Mouse (Mus musculus): Measurements from ENCODE around the gene Lingo2. TPM values are rescaled to one million over a fixed set of nuclear protein-coding genes. Genes with fewer than 3 reads are reported as not detected.

Lingo2 gene
- 0.21 and 0.65 TPM in 2 replicates for polyA plus RNA-seq (2016; fragmentation: Nextera tagmentation; extraction: Ambion mirVana)

DNA sequence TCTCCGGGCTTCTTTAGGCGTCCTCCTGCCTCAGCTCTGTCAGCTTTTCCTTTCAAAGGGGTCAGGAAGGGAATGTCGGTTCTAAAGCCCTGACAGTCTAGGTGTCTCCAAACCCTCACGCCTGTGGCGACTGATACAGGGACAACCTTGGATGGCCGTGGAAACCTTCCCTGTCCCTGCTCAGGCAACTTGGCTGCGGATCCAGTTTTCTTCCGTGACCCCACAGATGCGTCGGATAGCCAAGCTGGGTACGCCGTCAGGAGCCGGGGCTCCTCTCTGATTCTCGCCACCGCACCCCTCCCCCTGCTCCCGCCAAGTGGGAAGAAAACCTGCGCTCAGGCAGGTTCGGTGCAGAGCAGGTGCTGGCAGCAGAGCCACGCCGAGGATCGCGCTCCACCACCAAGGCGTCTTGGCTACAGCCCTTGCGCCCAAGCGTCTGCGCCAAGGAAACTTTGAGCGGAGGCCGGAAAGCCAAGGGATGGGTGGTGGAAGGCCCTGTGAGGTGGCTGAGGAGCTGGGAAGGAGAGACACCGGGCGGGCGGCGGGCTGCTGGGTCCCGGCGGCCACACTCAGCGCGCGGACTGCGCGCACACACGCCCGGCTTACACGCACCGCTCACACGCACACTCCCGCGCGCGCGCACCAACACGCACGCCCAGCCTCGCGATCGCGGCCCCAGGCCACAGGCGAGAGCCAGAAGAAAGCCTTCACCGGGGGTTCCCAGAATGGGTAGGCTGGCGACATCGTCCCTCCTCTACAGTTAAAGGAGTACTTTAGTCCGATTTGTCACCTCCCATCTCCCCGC, at the start of gene Lingo2:
Gene Lingo2, minus strand, starts transcription at position 598 of the 805 bp plus-strand sequence.
- Histone ChIP-seq H3K27ac (ENCODE audit: poor library complexity, severe bottlenecking) (no peak within 1 kb of the TSS), H3K9me3 (replicated peaks) (no peaks in the 10 kb centered on the region), H3K36me3 (no peaks in the 10 kb centered on the region), H3K4me1 (replicated peaks) (peaks cover 11% of the 10 kb centered on the region), H3K4me2 (peak within 1 kb of the TSS; percentile 100), H3K27me3 (replicated peaks) (peaks cover 40% of the 10 kb centered on the region), H3K9ac (peak within 1 kb of the TSS; percentile 63), H3K4me3 (peak within 1 kb of the TSS; percentile 65)
- peak; percentile 25; the same call in 1 of the 2 replicates for ATAC-seq (ENCODE audit: insufficient number of reproducible peaks, low FRiP score)
- under 1% methylated on average over 45 of the region's 61 CpGs for WGBS

GRCm38 (mm10) chr4:36973358-36973757, 21.8 kb upstream of the Lingo2 start:
- WGBS: 77% methylated on average over 4 of the region's 4 CpGs
- Histone ChIP-seq H3K27me3 (replicated peaks) (no peaks in the 10 kb centered on the region), H3K4me2 (no peak overlapping the region), H3K9ac (no peak overlapping the region), H3K9me3 (replicated peaks) (no peaks in the 10 kb centered on the region), H3K4me1 (replicated peaks) (no peaks in the 10 kb centered on the region), H3K4me3 (no peak overlapping the region), H3K36me3 (no peaks in the 10 kb centered on the region), H3K27ac (ENCODE audit: poor library complexity, severe bottlenecking) (no peak overlapping the region)
- ATAC-seq (ENCODE audit: insufficient number of reproducible peaks, low FRiP score): no peak

- Histone ChIP-seq H3K27me3 (replicated peaks) (peaks cover 40% of the 10 kb centered on the region), H3K4me2 (peak overlapping the region; percentile 100), H3K9me3 (replicated peaks) (no peaks in the 10 kb centered on the region), H3K36me3 (no peaks in the 10 kb centered on the region), H3K4me3 (peak overlapping the region; percentile 65), H3K4me1 (replicated peaks) (peaks cover 11% of the 10 kb centered on the region), H3K27ac (ENCODE audit: poor library complexity, severe bottlenecking) (no peak overlapping the region), H3K9ac (no peak overlapping the region)
- no peak for ATAC-seq (ENCODE audit: insufficient number of reproducible peaks, low FRiP score)
- WGBS: 11% methylated on average over 20 of the region's 20 CpGs
These were observed 1.2 kb upstream of the Lingo2 start for GRCm38 (mm10) chr4:36952431-36953429.

DNA sequence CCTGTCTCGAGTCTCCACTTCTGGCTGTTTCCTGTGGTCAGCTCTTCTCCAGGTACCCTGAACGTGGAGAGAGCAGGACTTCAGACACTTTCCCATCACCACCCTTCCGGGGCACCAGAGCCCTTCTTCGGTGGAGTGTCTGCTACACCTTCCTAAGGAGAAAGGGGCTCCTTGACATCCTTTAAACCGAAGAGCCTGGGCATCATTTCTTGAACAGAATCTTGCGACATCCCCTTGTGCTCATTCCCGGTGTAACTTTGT, 338 bp upstream of the Lingo2 start:
- Histone ChIP-seq H3K4me2 (peak overlapping the region; percentile 100), H3K27ac (ENCODE audit: poor library complexity, severe bottlenecking) (no peak overlapping the region), H3K9ac (peak overlapping the region; percentile 63; the same call in 1 of the 2 replicates), H3K4me1 (replicated peaks) (peaks cover 11% of the 10 kb centered on the region), H3K36me3 (no peaks in the 10 kb centered on the region), H3K4me3 (peak overlapping the region; percentile 65), H3K9me3 (replicated peaks) (no peaks in the 10 kb centered on the region), H3K27me3 (replicated peaks) (peaks cover 40% of the 10 kb centered on the region)
- no peak for ATAC-seq (ENCODE audit: insufficient number of reproducible peaks, low FRiP score)
- 2% methylated on average over 7 of the region's 7 CpGs for WGBS

GRCm38 (mm10) chr4:36950790-36951149, 777 bp downstream of the Lingo2 start:
- Histone ChIP-seq H3K27me3 (replicated peaks) (peaks cover 40% of the 10 kb centered on the region), H3K36me3 (no peaks in the 10 kb centered on the region), H3K4me2 (peak overlapping the region; percentile 100), H3K9ac (peak overlapping the region; percentile 63; the same call in 1 of the 2 replicates), H3K4me3 (peak overlapping the region; percentile 65), H3K27ac (ENCODE audit: poor library complexity, severe bottlenecking) (no peak overlapping the region), H3K4me1 (replicated peaks) (peaks cover 11% of the 10 kb centered on the region), H3K9me3 (replicated peaks) (no peaks in the 10 kb centered on the region)
- WGBS: 2% methylated on average over 11 of the region's 11 CpGs
- no peak for ATAC-seq (ENCODE audit: insufficient number of reproducible peaks, low FRiP score)

GRCm38 (mm10) chr4:36950021-36950751, 1.4 kb downstream of the Lingo2 start:
- no peaks in the 10 kb centered on the region for H3K9me3 ChIP-seq (replicated peaks)
- H3K4me1 ChIP-seq (replicated peaks): peaks cover 11% of the 10 kb centered on the region
- WGBS: under 1% methylated on average over 40 of the region's 43 CpGs
- peak; percentile 81 for ATAC-seq (ENCODE audit: insufficient number of reproducible peaks, low FRiP score)
- H3K9ac ChIP-seq: no peak overlapping the region
- H3K27me3 ChIP-seq (replicated peaks): peaks cover 40% of the 10 kb centered on the region
- H3K4me2 ChIP-seq: peak overlapping the region; percentile 100
- H3K27ac ChIP-seq (ENCODE audit: poor library complexity, severe bottlenecking): no peak overlapping the region
- no peaks in the 10 kb centered on the region for H3K36me3 ChIP-seq
- peak overlapping the region; percentile 65 for H3K4me3 ChIP-seq

GRCm38 (mm10) chr4:36890810-36891209, 60.7 kb downstream of the Lingo2 start:
- Histone ChIP-seq H3K36me3 (no peaks in the 10 kb centered on the region), H3K9ac (no peak overlapping the region), H3K27me3 (replicated peaks) (no peaks in the 10 kb centered on the region), H3K9me3 (replicated peaks) (0 out of 2 replicates have a peak, but pooled peaks cover 2% of the 10 kb centered on the region), H3K4me3 (no peak overlapping the region), H3K27ac (ENCODE audit: poor library complexity, severe bottlenecking) (no peak overlapping the region), H3K4me2 (no peak overlapping the region), H3K4me1 (replicated peaks) (no peaks in the 10 kb centered on the region)
- no peak for ATAC-seq (ENCODE audit: insufficient number of reproducible peaks, low FRiP score)
- WGBS: 67% methylated on average over 1 of the region's 1 CpGs

DNA sequence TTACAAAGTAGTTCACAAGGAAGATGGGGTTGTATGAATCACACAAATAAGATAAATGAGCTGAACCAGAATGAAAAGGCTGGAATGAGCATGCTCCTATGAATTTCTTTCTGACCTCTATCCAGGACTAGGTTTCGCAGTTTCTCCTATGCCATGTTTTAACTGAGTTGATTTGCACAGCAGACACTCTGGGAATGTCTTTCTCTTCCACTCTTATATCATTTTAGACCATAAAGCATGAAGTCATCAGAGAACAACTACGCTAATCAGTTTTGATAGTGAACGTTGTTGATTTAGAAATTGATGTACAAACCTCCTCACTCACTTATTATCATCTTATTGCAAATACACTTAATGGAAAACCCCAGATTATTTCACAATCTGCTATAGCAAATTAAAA, 61.2 kb downstream of the Lingo2 start:
- H3K27me3 ChIP-seq (replicated peaks): no peaks in the 10 kb centered on the region
- no peaks in the 10 kb centered on the region for H3K36me3 ChIP-seq
- WGBS: 80% methylated on average over 3 of the region's 3 CpGs
- H3K27ac ChIP-seq (ENCODE audit: poor library complexity, severe bottlenecking): no peak overlapping the region
- no peak overlapping the region for H3K4me2 ChIP-seq
- no peak for ATAC-seq (ENCODE audit: insufficient number of reproducible peaks, low FRiP score)
- H3K4me1 ChIP-seq (replicated peaks): no peaks in the 10 kb centered on the region
- no peak overlapping the region for H3K9ac ChIP-seq
- H3K4me3 ChIP-seq: no peak overlapping the region
- 0 out of 2 replicates have a peak, but pooled peaks cover 2% of the 10 kb centered on the region for H3K9me3 ChIP-seq (replicated peaks)

DNA sequence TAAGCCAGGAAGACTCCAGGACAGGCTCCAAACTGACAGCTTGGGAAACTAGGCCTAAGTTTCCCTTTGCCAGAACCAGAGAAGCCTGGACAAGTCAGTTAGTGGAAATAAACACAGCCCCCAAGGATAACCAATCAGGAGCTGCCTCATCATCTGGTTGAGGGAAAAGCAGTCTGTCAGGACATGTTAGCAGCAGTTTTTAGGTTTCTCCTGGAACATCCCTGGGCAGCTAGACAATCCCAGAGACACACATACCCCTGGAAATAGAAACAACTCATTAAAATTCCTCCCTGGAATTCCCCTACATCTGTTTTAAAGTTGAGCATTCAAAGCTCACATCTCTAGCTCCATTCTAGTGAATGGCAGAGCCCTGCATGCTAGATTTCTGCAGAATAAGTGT, 76.8 kb downstream of the Lingo2 start:
- Histone ChIP-seq H3K4me3 (no peak overlapping the region), H3K27me3 (replicated peaks) (no peaks in the 10 kb centered on the region), H3K9me3 (replicated peaks) (no peaks in the 10 kb centered on the region), H3K36me3 (no peaks in the 10 kb centered on the region), H3K9ac (no peak overlapping the region), H3K4me2 (no peak overlapping the region), H3K4me1 (replicated peaks) (no peaks in the 10 kb centered on the region), H3K27ac (ENCODE audit: poor library complexity, severe bottlenecking) (no peak overlapping the region)
- ATAC-seq (ENCODE audit: insufficient number of reproducible peaks, low FRiP score): no peak

GRCm38 (mm10) chr4:36824982-36825381, 126.6 kb downstream of the Lingo2 start:
- Histone ChIP-seq H3K36me3 (no peaks in the 10 kb centered on the region), H3K4me3 (no peak overlapping the region), H3K9ac (no peak overlapping the region), H3K27ac (ENCODE audit: poor library complexity, severe bottlenecking) (no peak overlapping the region), H3K4me2 (no peak overlapping the region), H3K9me3 (replicated peaks) (no peaks in the 10 kb centered on the region), H3K4me1 (replicated peaks) (no peaks in the 10 kb centered on the region), H3K27me3 (replicated peaks) (no peaks in the 10 kb centered on the region)
- ATAC-seq (ENCODE audit: insufficient number of reproducible peaks, low FRiP score): no peak

GRCm38 (mm10) chr4:36821914-36822313, 129.6 kb downstream of the Lingo2 start:
- H3K9me3 ChIP-seq (replicated peaks): no peaks in the 10 kb centered on the region
- no peaks in the 10 kb centered on the region for H3K27me3 ChIP-seq (replicated peaks)
- no peak overlapping the region for H3K9ac ChIP-seq
- H3K4me3 ChIP-seq: no peak overlapping the region
- no peak for ATAC-seq (ENCODE audit: insufficient number of reproducible peaks, low FRiP score)
- H3K27ac ChIP-seq (ENCODE audit: poor library complexity, severe bottlenecking): no peak overlapping the region
- no peak overlapping the region for H3K4me2 ChIP-seq
- no peaks in the 10 kb centered on the region for H3K4me1 ChIP-seq (replicated peaks)
- no peaks in the 10 kb centered on the region for H3K36me3 ChIP-seq

All from heart, embryonic 12.5 days (tissue).